Mouse (Mus musculus) E14TG2a.4 (cell line): Measurements from ENCODE around the gene Ctbs.

ENCODE experiments used
- H3K27me3 ChIP-seq: 2 replicates; pipeline ENCODE4 v1.6.1; 2014; ENCODE audit warnings: low read length, control low read depth; ENCODE audit not compliant: insufficient read depth
- H3K36me3 ChIP-seq: 2 replicates; pipeline ENCODE4 v1.6.1; 2014; ENCODE audit warnings: low read length, control low read depth; ENCODE audit not compliant: insufficient read depth
- H3K4me1 ChIP-seq: replicated peaks from 2 replicates; pipeline ENCODE4 v1.6.1; 2014; ENCODE audit warnings: low read depth, low read length, control low read depth
- H3K4me3 ChIP-seq: replicated peaks from 2 replicates; pipeline ENCODE4 v1.5.1; 2014; ENCODE audit warnings: mild to moderate bottlenecking, low read length
- H3K9me3 ChIP-seq: 2 replicates; pipeline ENCODE4 v1.6.1; 2014; ENCODE audit warnings: low read length, control low read depth
- CTCF ChIP-seq: conservative IDR thresholded peaks from 2 replicates; pipeline ENCODE4 v1.5.1; 2014; ENCODE audit warnings: low read length
- NANOG ChIP-seq: IDR thresholded peaks from 2 replicates; pipeline ENCODE4 v1.6.1; 2014; ENCODE audit warnings: borderline replicate concordance, low read length, mixed read lengths
- POU5F1 ChIP-seq: IDR thresholded peaks from 2 replicates; pipeline ENCODE4 v1.6.1; 2014; ENCODE audit warnings: low read length, borderline replicate concordance

The Ctbs gene

GRCm38 (mm10) chr3:146412480-146412879, 37.1 kb upstream of the Ctbs start:
- H3K4me3 ChIP-seq = no peak overlapping the region
- TF ChIP-seq POU5F1 (no peak), CTCF (no peak), NANOG (no peak)
- H3K4me1 ChIP-seq = peaks cover 78% of the 10 kb centered on the region
- peaks cover 23% of the 10 kb centered on the region for H3K36me3 ChIP-seq
- no peaks in the 10 kb centered on the region for H3K27me3 ChIP-seq
- H3K9me3 ChIP-seq = no peaks in the 10 kb centered on the region

DNA sequence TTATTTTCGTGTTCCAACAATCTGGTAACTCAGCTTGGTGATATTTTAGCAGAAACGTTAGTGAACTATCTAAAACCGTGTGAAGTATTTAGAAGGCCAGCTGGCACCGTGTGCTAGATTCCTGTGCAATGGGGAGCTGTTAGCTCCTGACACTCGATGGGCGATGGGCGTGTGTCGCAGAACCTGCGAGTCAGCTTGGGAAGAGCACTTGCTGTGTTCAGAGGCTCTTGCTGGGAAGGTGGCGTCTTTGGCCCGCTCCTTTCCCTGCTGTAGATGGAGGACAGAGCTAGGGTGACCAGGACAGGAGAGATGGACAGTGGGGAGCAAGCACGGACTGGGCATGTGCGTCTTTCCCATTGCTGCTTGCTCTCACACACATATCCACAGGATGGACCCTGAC, 36.6 kb upstream of the Ctbs start:
- no peaks in the 10 kb centered on the region for H3K27me3 ChIP-seq
- no peak overlapping the region for H3K4me3 ChIP-seq

GRCm38 (mm10) chr3:146413992-146414391, 35.6 kb upstream of the Ctbs start:
- peaks cover 32% of the 10 kb centered on the region for H3K36me3 ChIP-seq
- no peak overlapping the region for H3K4me3 ChIP-seq
- no peaks in the 10 kb centered on the region for H3K9me3 ChIP-seq
- H3K27me3 ChIP-seq = no peaks in the 10 kb centered on the region
- peaks cover 64% of the 10 kb centered on the region for H3K4me1 ChIP-seq
- TF ChIP-seq CTCF (no peak), NANOG (no peak), POU5F1 (no peak)

More for the DNA sequence above, 36.6 kb upstream of the Ctbs start:
- no peak for TF ChIP-seq NANOG
- TF ChIP-seq POU5F1 = no peak
- TF ChIP-seq CTCF = no peak
- H3K9me3 ChIP-seq = no peaks in the 10 kb centered on the region
- H3K36me3 ChIP-seq = peaks cover 23% of the 10 kb centered on the region
- peaks cover 72% of the 10 kb centered on the region for H3K4me1 ChIP-seq

DNA sequence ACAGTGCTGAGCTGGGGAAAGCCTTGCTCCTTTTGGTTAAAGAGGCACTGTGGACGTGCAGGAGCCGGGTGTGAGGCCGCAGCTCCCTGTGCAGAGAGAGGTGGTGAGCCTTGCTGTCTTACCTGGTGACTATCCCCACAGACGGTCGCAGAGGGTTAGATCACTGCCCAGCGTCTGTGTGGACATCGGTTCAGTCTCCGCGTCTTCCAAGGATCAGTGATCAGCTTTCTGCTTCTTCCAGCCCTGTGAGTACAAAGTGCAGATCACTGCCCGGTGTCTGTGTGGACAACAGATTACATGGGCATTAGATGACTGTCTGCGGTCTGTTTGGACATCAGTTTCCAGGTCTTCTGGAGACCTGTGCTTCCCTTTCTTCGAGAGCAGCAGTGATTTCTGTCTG, 35.0 kb upstream of the Ctbs start:
- no peaks in the 10 kb centered on the region for H3K9me3 ChIP-seq
- TF ChIP-seq CTCF = no peak
- no peaks in the 10 kb centered on the region for H3K27me3 ChIP-seq
- peaks cover 38% of the 10 kb centered on the region for H3K36me3 ChIP-seq
- H3K4me1 ChIP-seq = peaks cover 58% of the 10 kb centered on the region
- H3K4me3 ChIP-seq = no peak overlapping the region

GRCm38 (mm10) chr3:146417873-146418272, 31.7 kb upstream of the Ctbs start:
- Histone ChIP-seq H3K36me3 (peaks cover 69% of the 10 kb centered on the region), H3K4me3 (no peak overlapping the region), H3K27me3 (no peaks in the 10 kb centered on the region), H3K4me1 (peaks cover 44% of the 10 kb centered on the region), H3K9me3 (no peaks in the 10 kb centered on the region)
- TF ChIP-seq NANOG (no peak), CTCF (no peak), POU5F1 (no peak)

- no peaks in the 10 kb centered on the region for H3K27me3 ChIP-seq
- TF ChIP-seq NANOG = no peak
- peaks cover 76% of the 10 kb centered on the region for H3K36me3 ChIP-seq
- no peaks in the 10 kb centered on the region for H3K9me3 ChIP-seq
- H3K4me3 ChIP-seq = no peak overlapping the region
- H3K4me1 ChIP-seq = peaks cover 46% of the 10 kb centered on the region
Observed at GRCm38 (mm10) chr3:146418901-146419300, 30.7 kb upstream of the Ctbs start.

- Histone ChIP-seq H3K27me3 (no peaks in the 10 kb centered on the region), H3K4me3 (no peak overlapping the region), H3K4me1 (peaks cover 44% of the 10 kb centered on the region), H3K36me3 (peaks cover 72% of the 10 kb centered on the region), H3K9me3 (no peaks in the 10 kb centered on the region)
- no peak for TF ChIP-seq POU5F1
- no peak for TF ChIP-seq CTCF
- TF ChIP-seq NANOG = no peak
Observed at GRCm38 (mm10) chr3:146419534-146419933, 30.1 kb upstream of the Ctbs start.

GRCm38 (mm10) chr3:146419992-146420537, 29.5 kb upstream of the Ctbs start:
- peaks cover 42% of the 10 kb centered on the region for H3K4me1 ChIP-seq
- no peaks in the 10 kb centered on the region for H3K9me3 ChIP-seq
- TF ChIP-seq CTCF (no peak), NANOG (no peak), POU5F1 (no peak)
- H3K27me3 ChIP-seq = no peaks in the 10 kb centered on the region
- H3K36me3 ChIP-seq = peaks cover 67% of the 10 kb centered on the region
- no peak overlapping the region for H3K4me3 ChIP-seq

DNA sequence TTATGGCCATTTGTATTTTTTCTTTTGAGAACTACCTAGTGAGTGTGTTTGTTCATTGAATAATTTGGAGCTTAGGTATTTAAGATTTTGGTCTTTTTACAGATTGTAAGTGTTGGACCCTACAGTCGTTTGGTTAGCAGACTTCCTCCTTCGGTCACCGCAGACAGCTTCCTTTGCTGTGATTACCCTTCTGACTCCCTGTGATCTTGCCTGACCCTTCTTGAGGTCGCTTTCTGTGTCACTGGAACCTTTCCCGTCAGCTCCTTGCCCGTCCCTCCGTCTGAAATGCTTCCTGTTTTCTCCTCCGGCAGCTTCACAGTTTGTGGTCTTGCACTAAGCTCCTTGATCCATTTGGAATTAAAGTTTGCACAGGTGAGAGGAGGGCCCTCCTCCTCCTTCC, 27.8 kb upstream of the Ctbs start:
- H3K27me3 ChIP-seq = no peaks in the 10 kb centered on the region
- TF ChIP-seq CTCF (no peak), POU5F1 (no peak), NANOG (no peak)

More for the DNA sequence above, 27.8 kb upstream of the Ctbs start:
- H3K4me1 ChIP-seq = peaks cover 43% of the 10 kb centered on the region
- no peaks in the 10 kb centered on the region for H3K9me3 ChIP-seq
- H3K36me3 ChIP-seq = peaks cover 74% of the 10 kb centered on the region
- H3K4me3 ChIP-seq = no peak overlapping the region
